Mouse (Mus musculus) urinary bladder, postnatal 14 days (tissue): Measurements from ENCODE around the gene L1cam.

Source experiments
- DNase-seq: peaks from one replicate; pipeline ENCODE4 v3.0.0; 2021; ENCODE audit warnings: low spot score

L1cam gene

DNA sequence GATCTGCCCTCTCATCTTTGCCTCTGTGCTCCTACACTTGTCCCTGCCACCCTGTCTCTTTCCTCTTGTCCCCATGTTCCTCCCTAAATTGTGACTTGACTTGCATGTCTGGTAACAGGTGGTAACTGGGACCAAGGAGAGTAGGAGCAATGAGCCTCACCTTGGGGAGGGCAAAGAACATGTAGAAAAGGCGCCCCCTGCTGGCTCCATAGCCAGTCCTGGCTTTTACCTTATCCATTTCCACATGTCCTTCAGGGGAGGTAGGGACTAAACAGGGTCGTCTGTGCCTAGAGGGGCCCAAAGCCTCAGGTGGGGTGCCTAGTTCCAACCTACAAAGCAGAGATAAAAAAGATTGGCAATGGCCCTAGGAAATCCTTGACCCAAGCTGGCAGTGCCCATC lies at the start of gene L1cam:
TSS of gene L1cam (minus strand) at position 387 of the 400 bp plus-strand sequence.
- peak; percentile 61 for DNase-seq

DNA sequence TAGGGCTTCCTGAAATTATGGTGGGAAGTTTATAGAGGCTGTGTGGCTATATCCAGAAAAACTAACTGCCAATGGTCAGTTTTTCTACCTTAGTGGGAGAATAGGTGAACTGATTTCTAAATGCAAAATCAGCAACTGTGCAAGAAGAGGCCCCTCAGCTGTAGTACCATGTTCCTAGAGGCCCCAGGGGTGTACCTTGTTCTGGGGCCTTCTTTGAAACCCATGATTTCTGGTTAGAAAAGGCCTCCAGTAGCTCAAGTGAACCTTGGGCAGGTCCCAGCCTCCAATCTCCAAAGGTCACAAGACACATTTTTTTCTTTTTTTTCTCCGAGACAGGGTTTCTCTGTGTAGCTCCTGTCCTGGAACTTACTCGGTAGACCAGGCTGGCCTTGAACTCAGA lies 46.4 kb upstream of the L1cam start:
- no peak for DNase-seq

DNA sequence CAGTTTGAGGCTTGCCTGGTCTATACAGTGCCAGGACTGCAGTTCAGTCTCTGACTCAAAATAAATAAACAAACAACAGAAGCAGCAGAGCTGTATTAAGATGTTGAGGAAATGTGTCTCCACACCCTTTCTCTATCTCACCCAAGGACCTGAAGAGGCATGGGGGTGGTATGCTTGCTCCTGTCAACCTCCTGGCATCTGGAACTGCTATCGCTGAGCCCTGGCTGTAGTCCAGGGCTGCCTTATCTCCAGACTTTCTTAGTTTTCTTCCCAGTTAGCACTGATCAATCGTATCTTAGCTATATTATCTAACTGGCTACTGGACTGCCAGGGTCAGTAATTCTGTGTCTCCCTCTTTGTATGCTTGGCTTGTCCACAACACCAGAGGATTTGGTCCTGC lies 46.0 kb upstream of the L1cam start:
- no peak for DNase-seq

DNA sequence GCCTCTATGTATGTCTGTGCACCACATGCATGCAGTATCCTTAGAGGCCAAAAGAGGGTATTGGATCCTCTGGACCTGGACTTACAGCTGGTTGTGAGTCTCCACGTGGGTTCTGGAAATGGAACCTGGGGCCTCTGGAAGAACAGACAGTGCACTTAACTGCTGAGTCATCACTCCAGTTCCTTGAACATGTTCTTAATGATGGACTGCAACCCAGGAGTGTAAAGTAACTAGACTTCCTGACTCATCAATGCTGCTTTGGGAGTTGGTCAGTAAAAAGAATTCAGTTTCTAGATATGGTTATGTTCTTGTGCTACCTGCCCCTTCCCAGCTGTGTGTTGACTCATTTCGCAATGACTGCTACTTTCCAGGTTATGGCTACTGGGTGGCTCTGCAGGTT lies 36.0 kb upstream of the L1cam start:
- DNase-seq, result no peak

DNA sequence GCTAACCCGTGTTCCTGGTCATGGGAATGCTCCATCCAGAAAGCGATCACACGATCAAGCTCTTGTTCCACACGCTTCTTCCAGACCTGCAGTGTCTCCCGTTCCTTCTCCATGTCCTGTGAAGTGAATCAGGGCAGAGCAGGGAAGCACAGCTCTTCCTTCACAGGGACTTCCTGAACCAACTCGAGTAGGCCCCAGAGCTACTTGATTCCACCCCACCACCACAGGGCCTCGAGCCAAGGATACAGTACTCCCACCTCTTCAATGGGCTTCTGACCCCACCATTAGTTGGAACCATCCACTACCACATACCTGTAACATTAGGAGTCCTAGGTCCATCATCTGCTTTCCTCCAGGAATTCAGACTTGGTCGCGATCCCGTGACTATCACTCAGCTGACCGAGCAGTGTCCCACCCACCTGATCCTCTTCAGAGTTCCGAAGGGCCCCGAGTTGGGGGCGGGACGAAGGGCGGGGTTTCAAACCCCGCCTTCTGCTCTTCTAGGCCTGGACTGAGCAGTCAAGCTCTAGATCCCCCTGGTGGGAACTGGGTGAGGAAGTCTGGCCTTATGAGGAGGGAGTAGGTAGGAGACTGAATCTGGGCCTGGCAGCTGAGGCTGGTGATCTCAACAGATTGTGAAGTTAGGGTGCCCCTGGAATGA lies 34.6 kb upstream of the L1cam start, which contains the start of gene Renbp:
TSS of gene Renbp (minus strand) at position 449 of the 661 bp plus-strand sequence.
- peak; percentile 59 for DNase-seq

DNA sequence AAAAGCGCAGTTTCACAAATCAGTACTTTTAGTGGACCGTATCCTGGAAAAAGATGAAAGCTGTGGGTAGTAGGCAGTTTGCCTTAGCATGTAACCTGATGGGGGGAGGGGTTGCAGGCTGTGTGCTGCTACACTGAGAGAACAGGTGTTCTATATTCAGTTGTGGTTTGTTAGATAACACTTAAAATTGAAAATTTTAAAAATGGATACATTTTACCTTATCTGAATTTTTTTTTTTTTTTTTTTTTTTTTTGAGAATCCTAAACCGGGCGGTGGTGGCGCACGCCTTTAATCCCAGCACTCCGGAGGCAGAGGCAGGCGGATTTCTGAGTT lies 26.6 kb upstream of the L1cam start:
- no peak for DNase-seq

DNA sequence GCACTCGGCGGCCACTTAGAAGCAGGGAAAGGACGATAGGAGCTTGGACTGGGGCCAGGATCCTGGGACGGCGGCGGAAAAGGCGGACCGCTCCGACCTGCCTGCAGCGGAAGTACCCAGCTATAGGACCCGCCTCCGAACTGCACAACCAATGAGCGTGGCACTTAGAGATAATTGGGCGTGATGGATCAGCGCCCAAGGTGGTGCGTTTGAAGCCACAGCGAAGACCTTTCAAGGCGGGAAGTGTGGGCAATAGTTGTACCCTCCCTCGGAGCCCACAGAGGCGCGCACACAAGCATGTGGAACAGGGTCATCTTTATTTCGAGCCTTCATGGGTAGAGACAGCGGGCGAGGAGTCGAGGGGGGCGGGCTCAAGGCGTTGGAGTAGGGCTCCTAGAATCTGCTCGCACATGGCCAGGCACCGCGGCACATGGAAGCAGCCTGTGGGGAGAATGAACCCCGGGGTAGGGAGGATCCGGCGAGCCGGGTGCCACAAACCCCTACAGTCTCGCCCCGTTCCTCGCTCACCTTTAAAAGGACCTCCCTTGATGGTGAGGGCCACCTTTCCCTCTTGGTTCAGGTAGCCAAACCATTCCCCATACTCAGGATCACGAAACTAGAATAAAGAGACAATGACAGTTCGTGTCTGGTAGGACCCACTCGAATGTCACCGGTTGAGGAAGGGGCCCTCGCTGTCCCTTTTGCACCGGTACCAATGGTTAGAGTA lies 26.1 kb upstream of the L1cam start, which contains the start of the genes Arhgap4 and Naa10:
TSS of gene Arhgap4 (minus strand) at position 48 of the 727 bp plus-strand sequence.
TSS of gene Naa10 (minus strand) at position 122 of the 727 bp plus-strand sequence.
- peak; percentile 90 for DNase-seq

DNA sequence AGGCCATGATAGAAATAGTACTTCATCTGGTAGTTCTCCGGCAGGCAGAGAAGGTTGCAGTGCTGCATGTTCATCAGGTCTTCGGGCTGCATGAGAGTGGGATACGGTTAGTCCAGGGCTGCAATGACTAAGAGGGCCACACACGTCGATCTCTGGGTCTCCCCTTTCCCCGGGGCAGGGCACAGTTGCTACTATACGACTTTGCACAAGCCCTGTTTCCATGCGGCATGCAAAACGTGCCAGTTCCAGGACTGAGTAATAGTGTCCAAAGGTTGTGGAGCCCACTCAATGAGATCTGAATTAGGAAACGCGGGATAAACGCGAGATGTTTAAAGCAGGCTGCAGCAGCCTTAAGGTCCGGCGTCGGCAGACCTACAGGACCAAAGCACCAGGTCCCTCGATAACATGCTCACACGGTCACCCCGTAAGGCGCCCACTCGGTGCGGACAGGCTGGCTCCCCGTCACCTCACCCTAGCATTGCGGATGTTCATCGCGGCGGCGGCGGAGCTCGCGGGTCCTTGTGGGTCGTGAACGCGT lies 25.4 kb upstream of the L1cam start:
- no peak for DNase-seq

DNA sequence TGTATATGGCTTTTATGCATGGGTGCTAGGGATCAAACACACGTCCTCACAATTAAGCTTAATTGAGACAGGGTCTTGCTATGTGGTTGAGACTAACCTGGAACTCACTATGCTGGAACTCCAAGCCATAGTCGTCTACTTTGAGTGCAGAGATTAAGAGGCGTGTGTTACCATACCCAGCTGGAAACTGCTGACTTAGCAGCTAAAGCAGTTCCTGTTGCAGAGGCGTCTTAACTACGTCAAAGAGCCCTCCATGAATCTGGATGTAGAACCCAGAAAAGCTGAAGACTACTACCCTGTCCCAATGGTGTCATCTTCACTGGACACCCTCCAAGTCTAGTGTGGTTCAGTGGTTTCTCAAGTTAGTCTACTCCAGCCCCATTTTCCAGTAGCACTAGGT lies 22.7 kb upstream of the L1cam start:
- no peak for DNase-seq

DNA sequence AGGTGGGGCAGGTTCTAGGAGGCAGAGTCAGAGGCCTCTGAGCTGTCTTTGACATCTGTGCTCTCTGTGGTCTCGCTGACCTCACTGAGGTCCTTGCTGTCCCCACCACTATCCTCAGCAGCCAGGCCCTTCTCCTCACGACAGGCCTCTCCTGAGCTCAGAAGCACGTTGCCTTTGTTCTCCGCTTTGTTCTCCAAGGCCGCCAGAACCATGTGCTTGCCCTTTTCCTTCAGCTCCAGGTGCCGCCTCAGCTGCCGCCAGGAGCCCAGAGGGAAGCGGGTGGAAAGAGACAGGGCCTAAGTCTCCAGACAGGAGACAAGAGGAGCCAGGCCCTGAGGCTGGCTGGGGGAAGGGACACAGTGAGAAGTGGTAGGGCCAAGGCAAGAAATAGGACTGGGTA lies 21.0 kb upstream of the L1cam start:
- no peak for DNase-seq

DNA sequence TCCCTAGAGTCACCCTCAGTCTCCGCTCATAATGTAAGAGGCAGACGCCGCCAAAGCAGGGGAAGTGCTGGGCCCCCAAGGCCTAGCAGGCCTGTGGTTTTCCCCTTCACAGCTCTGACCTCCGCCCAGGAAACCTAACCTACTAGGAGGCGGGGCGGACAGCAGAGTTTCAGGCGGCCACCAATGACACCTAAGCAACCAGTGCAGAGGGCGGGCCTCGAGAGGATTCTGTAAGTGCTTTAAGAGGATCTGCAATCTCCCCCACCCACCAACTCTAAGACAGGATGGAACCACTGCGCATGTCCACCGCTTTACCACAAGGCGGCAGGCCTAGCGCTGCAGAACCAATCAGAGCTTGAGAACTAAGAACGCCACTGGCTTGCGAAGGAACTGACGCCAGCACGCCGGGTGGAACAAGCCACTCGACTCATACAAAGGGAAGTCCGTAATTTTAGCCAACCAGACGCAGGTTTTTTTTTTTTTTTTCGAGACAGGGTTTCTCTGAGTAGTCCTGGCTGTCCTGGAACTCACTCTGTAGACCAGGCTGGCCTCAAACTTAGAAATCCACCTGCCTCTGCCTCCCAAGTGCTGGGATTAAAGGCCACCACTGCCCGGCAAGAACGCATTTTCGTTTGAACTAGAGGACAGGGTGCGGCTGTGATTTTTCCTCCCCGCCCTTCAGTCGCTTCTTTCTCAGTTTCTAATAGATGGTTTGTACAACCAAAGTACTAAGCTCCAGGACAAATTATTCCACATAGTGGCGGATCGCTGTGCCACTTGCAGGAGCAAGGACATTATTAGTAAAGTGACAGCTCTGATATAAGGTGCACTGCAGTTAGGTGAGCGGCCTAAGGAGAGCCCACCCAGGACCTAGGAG lies 19.2 kb upstream of the L1cam start:
- DNase-seq, result peak; percentile 91

DNA sequence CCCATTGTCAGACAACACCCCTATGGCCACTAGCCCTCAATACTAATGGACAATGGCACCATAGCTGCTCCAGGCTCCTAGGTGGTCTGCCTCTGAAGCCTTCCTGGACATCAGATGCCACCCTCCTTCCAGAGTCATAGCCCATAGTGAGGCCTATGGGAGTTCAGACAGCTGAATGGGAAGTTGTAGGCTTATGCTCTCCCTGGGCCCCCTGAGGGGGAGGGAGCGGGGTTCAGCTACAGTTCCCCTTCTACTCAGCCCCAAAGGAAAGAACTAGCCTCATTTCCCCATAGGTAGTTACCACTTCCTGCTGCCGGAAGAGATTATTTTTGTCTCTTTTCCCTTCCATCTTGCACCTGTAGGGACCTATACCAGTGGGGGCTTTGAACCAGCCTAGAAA lies 15.7 kb upstream of the L1cam start:
- DNase-seq, result no peak

DNA sequence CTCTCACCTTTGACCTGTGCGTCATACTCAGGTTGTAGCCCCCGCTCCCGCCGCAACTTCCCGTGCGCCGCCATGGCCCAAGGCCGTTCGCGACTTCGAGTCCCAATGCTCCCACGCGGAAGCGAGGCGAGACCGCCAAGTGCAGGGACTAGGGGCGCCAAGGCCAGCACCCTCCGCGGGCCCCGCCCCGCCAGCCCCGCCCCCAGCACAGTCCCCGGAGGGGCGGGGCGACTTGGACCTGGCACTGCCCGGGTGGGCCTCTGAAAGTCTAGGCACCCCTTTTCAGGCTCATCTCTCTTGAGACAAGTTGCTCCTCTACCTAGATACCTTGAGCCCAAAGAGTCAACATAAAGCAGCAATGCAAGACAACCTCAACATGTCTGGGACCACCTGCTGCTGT lies 15.3 kb upstream of the L1cam start:
- no peak for DNase-seq

DNA sequence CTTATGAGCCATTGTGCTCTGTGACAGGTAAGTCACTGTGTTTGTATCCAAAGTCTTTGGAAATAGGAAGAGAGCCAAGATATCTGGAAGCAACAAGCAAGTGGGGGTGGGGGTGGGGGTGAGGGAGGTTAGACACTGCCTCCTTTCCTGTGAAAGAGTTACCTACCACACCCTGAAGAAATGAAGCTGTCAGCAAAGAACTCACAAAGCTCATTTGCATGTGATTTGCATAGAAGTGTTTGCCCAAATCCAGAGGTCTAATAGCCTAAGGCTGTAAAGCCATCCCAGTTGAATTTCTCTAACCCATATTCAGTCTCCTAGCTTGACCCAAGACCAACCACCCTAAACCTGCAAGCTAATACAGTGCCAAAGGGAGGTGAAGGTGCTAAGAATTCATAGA lies 14.5 kb upstream of the L1cam start:
- no peak for DNase-seq

DNA sequence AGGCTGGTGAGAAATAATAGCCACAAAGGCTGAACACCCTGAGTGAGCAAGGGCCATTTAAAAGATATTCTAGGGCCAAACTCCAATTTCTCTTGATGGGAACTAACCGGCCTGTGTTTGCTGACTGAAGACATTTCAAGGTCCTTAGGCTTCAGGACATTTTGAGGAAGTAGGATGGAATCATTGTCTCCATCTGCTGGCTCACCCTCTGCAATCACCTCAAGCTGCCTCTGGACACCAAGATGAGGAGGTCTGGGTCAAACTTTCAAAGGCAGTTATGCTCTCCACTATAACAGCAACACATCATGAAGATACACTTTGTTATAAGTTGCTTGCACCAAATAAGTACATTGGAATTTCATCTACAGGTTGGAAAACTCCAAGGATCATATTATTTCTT lies 14.1 kb upstream of the L1cam start:
- DNase-seq, result no peak

DNA sequence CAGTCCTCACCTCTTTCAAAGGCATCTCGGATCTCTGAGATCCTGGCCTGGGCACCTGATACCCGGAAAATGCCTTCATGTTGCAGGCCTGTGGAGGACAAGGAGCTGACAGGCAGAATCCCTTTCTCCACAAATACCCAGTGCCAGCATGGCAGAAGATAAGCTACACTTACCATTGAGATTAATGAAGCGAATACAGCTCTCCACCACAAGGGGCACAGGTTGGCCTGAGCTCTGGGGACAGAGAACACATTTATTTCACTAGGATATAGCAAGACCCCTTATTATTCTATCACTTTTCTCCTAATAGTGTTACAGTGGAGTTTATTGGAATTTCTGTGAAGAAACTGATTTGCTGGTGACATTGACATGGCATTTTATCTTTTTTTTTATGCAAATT lies 2.1 kb upstream of the L1cam start:
- DNase-seq, result no peak

DNA sequence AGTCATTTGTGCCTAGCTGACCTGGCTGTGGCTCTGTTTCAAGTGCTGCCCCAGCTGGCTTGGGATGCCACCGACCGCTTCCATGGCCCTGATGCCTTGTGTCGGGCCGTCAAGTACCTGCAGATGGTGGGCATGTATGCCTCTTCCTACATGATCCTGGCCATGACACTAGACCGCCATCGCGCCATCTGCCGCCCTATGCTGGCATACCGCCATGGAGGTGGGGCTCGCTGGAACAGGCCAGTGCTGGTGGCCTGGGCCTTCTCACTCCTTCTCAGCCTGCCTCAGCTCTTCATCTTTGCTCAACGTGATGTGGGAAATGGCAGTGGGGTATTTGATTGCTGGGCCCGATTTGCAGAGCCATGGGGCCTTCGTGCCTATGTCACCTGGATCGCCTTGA lies 3.1 kb downstream of the L1cam start:
- no peak for DNase-seq

DNA sequence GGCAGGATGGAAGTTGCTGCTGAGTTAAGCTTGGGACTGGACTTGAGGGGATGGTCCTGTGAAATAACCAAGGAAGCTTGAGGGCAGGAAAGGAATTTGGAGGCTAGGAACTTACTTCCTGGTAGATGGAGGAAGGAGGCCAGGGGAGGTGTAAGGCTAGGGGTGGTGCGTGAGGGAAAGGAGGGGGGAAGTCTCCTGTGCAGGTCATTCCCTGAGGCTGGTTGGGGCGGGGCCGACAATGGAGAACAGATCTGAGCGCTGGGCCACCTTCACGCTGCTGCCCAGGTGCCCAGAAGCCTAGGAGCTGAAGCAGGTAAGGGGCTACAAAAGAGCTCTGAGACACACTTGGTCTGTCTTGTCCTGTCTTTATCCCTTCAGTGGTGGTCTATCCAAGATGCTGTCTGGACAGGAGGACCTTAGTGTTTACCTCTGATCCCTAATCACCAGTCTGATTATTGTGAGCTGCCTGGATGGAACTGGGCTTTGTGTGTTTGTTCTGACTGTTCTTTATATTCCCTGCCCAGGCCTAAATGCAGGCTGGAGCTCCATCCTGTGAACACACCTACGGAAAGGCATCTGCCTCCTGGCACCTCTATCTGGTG lies 4.3 kb downstream of the L1cam start, which contains the start of gene Avpr2:
TSS of gene Avpr2 (plus strand) at position 552 of the 602 bp plus-strand sequence.
- DNase-seq, result no peak

DNA sequence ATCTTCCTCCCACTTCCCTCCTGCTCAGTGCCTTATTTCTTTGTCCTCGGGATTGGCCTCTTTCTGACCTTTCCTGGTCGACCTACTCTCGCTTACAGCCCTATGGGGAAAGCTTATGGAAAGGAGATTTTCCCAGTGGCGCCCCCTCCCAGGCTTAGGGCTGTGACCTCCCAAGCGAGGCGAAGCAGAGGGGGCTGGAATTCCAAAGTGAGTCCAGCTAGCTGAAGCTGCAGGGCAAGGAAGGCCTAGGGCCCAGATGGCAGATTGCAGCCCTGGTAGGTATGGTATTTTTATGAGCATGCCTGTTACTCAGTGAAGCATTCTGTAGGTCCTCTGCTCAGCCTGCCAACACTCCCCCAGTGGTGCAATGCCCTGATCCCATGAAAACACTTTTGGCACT lies 14.4 kb downstream of the L1cam start:
- no peak for DNase-seq

DNA sequence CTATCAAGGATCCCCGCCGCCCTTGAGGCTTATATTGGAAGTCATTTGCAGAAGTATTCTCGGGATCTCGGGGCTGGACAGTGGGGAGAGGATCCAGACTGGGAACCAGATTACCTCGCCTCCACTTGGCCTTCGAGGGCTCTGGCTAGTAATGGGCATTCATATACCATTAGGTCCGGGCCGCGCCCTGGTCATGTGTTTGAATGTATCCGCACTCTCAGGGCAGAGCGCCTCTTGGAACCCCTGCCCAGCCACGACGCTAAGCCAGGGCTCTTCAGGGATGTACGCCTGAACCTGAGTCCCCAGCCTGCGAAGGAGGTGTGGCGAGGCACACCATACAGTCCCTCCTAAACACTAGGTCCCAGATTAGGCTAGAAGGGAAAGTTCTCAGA lies 14.9 kb downstream of the L1cam start:
- no peak for DNase-seq

DNA sequence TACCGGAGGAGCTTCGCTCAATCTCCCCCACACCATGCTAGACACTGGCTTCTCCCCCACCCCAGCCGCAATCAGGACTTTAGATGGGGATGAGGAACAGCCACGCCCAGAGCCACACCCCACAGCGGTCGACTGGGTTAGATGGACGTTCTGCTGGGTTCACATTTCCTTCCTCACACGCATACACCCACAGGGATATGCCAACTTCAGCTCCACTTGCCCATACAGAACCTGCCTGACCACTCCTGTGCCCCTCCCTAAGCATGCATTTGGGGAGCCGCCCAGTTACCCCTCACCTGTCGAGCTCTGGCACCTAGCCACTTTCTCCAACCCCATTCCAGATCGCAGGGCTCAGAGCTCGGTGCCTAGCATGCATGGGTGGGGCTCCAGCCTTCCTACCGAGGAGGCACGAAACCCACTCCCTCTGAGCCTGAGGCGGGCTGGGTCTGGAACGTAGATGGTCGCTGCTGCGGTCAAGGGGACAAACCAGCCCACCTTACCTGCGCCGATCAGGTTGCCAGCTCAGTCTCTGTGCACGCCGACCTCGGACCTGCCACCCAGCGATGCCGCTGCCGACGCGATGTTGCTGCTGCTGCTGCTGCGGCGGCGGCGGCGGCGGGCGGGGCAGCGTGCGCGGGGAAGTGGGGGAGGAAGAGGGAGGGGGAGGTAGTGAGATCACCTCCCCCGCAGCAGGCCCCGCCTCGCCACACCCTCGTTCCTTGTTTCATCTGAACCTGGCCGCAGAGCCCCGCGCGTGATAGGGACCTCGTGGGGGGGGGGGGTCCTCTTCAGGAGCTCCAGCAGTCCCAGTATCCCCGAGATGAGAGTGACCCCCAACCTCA lies 15.5 kb downstream of the L1cam start:
- DNase-seq, result peak; percentile 70
